Mouse (Mus musculus) neural tube, embryonic 13.5 days (tissue): ENCODE measurements around the gene Macrod2. TPM values are rescaled to one million over a fixed set of nuclear protein-coding genes. Genes with fewer than 3 reads are reported as not detected.

Experiments used
- ATAC-seq: fragments of 200-750 bp; cut with Nextera tagmentation; 2 replicates; pipeline ENCODE4 v1.8.0; 2017; ENCODE audit warnings: low read depth, mild to moderate bottlenecking, moderate TSS enrichment, moderate library complexity
- H3K27ac ChIP-seq: fragments of 300-500 bp; sonication (generic); replicated peaks from 2 replicates; pipeline ENCODE4 v1.5.1; 2015; ENCODE audit warnings: moderate library complexity, mild to moderate bottlenecking, inconsistent platforms
- H3K27me3 ChIP-seq: fragments of 300-500 bp; sonication (generic); 2 replicates; pipeline ENCODE4 v1.6.1; 2015; ENCODE audit warnings: mild to moderate bottlenecking, inconsistent platforms
- H3K36me3 ChIP-seq: fragments of 300-500 bp; sonication (generic); 2 replicates; pipeline ENCODE4 v1.6.1; 2015; ENCODE audit warnings: mild to moderate bottlenecking, inconsistent platforms
- H3K4me1 ChIP-seq: fragments of 300-500 bp; sonication (generic); replicated peaks from 2 replicates; pipeline ENCODE4 v1.6.1; 2015; ENCODE audit warnings: inconsistent platforms
- H3K4me2 ChIP-seq: fragments of 300-500 bp; sonication (generic); 2 replicates; pipeline ENCODE4 v1.6.1; 2015; ENCODE audit warnings: inconsistent platforms, mild to moderate bottlenecking, moderate library complexity
- H3K4me3 ChIP-seq: fragments of 300-500 bp; sonication (generic); 2 replicates; pipeline ENCODE4 v1.5.1; 2015; ENCODE audit warnings: mild to moderate bottlenecking, inconsistent platforms
- H3K9ac ChIP-seq: fragments of 300-500 bp; sonication (generic); 2 replicates; pipeline ENCODE4 v1.6.1; 2015; ENCODE audit warnings: moderate library complexity, mild to moderate bottlenecking, inconsistent platforms
- H3K9me3 ChIP-seq: fragments of 300-500 bp; sonication (generic); 2 replicates; pipeline ENCODE4 v1.6.1; 2016; ENCODE audit warnings: inconsistent platforms
- WGBS: fragments of 180-500 bp; shearing (Covaris S2); methylation state at CpG from one replicate; pipeline ENCODE4 v1.1.7; 2015; 5-methylcytosine and 5-hydroxymethylcytosine counted together
- polyA plus RNA-seq: library from polyadenylated mRNA; unstranded; fragments of >200 nt; fragmentation: Nextera tagmentation; extraction: Ambion mirVana; gene quantifications from 2 replicates; pipeline ENCODE4 v1.2.1, GENCODE M21; 2015

Gene Macrod2
- polyA plus RNA-seq, 1 experiment from 2014 or later, result 78.9 TPM

GRCm38 (mm10) chr2:141522081-141522480, 1127.0 kb downstream of the Macrod2 start:
- Histone ChIP-seq H3K27me3 (no peaks in the 10 kb centered on the region), H3K27ac (no peak overlapping the region), H3K36me3 (no peaks in the 10 kb centered on the region), H3K9ac (no peak overlapping the region), H3K4me3 (no peak overlapping the region), H3K9me3 (no peaks in the 10 kb centered on the region), H3K4me1 (no peaks in the 10 kb centered on the region), H3K4me2 (no peak overlapping the region)
- 70% methylated on average over 4 of the region's 4 CpGs for WGBS
- ATAC-seq, result no peak

GRCm38 (mm10) chr2:141545877-141546276, 1150.8 kb downstream of the Macrod2 start:
- Histone ChIP-seq H3K27ac (no peak overlapping the region), H3K36me3 (no peaks in the 10 kb centered on the region), H3K9me3 (no peaks in the 10 kb centered on the region), H3K9ac (no peak overlapping the region), H3K27me3 (no peaks in the 10 kb centered on the region), H3K4me1 (no peaks in the 10 kb centered on the region), H3K4me2 (no peak overlapping the region), H3K4me3 (no peak overlapping the region)
- ATAC-seq, result no peak

- Histone ChIP-seq H3K27ac (no peak overlapping the region), H3K9ac (no peak overlapping the region), H3K36me3 (no peaks in the 10 kb centered on the region), H3K4me2 (no peak overlapping the region), H3K27me3 (no peaks in the 10 kb centered on the region), H3K4me1 (no peaks in the 10 kb centered on the region), H3K9me3 (no peaks in the 10 kb centered on the region), H3K4me3 (no peak overlapping the region)
- WGBS, result 93% methylated on average over 1 of the region's 1 CpGs
- no peak for ATAC-seq
Observed at GRCm38 (mm10) chr2:141551701-141552100, 1156.6 kb downstream of the Macrod2 start.

GRCm38 (mm10) chr2:141556747-141557146, 1161.6 kb downstream of the Macrod2 start:
- Histone ChIP-seq H3K36me3 (no peaks in the 10 kb centered on the region), H3K4me3 (no peak overlapping the region), H3K4me2 (no peak overlapping the region), H3K9ac (no peak overlapping the region), H3K27me3 (no peaks in the 10 kb centered on the region), H3K9me3 (no peaks in the 10 kb centered on the region), H3K4me1 (no peaks in the 10 kb centered on the region), H3K27ac (no peak overlapping the region)
- WGBS, result 33% methylated on average over 2 of the region's 2 CpGs
- no peak for ATAC-seq

- Histone ChIP-seq H3K4me1 (no peaks in the 10 kb centered on the region), H3K36me3 (no peaks in the 10 kb centered on the region), H3K27me3 (no peaks in the 10 kb centered on the region), H3K4me2 (no peak overlapping the region), H3K27ac (no peak overlapping the region), H3K9me3 (no peaks in the 10 kb centered on the region), H3K9ac (no peak overlapping the region), H3K4me3 (no peak overlapping the region)
- no peak for ATAC-seq
- WGBS, result 90% methylated on average over 1 of the region's 1 CpGs
Observed at GRCm38 (mm10) chr2:141558242-141558827, 1163.2 kb downstream of the Macrod2 start.

- no peaks in the 10 kb centered on the region for H3K9me3 ChIP-seq
- 69% methylated on average over 3 of the region's 3 CpGs for WGBS
- H3K4me2 ChIP-seq, result no peak overlapping the region
- no peaks in the 10 kb centered on the region for H3K4me1 ChIP-seq
- no peak overlapping the region for H3K4me3 ChIP-seq
- H3K27ac ChIP-seq, result no peak overlapping the region
- H3K9ac ChIP-seq, result no peak overlapping the region
- no peaks in the 10 kb centered on the region for H3K27me3 ChIP-seq
- ATAC-seq, result no peak
- no peaks in the 10 kb centered on the region for H3K36me3 ChIP-seq
Observed at GRCm38 (mm10) chr2:141565986-141566385, 1170.9 kb downstream of the Macrod2 start.

- H3K36me3 ChIP-seq, result no peaks in the 10 kb centered on the region
- ATAC-seq, result peak; percentile 74; the same call in 1 of the 2 replicates
- H3K27me3 ChIP-seq, result no peaks in the 10 kb centered on the region
- H3K4me3 ChIP-seq, result no peak overlapping the region
- WGBS, result 10% methylated on average over 3 of the region's 3 CpGs
- no peaks in the 10 kb centered on the region for H3K9me3 ChIP-seq
- H3K9ac ChIP-seq, result no peak overlapping the region
- no peak overlapping the region for H3K27ac ChIP-seq
- H3K4me1 ChIP-seq, result peaks cover 3% of the 10 kb centered on the region; the same call in 1 of the 2 replicates
- H3K4me2 ChIP-seq, result no peak overlapping the region
Observed at GRCm38 (mm10) chr2:141571360-141571759, 1176.3 kb downstream of the Macrod2 start.

- no peak for ATAC-seq
- Histone ChIP-seq H3K9ac (no peak overlapping the region), H3K9me3 (no peaks in the 10 kb centered on the region), H3K36me3 (no peaks in the 10 kb centered on the region), H3K4me2 (no peak overlapping the region), H3K4me1 (peaks cover 11% of the 10 kb centered on the region), H3K27ac (no peak overlapping the region), H3K4me3 (no peak overlapping the region), H3K27me3 (no peaks in the 10 kb centered on the region)
Observed at GRCm38 (mm10) chr2:141578206-141578605, 1183.1 kb downstream of the Macrod2 start.

- Histone ChIP-seq H3K27me3 (no peaks in the 10 kb centered on the region), H3K4me2 (no peak overlapping the region), H3K27ac (no peak overlapping the region), H3K9me3 (no peaks in the 10 kb centered on the region), H3K36me3 (no peaks in the 10 kb centered on the region), H3K9ac (no peak overlapping the region), H3K4me3 (no peak overlapping the region), H3K4me1 (peaks cover 11% of the 10 kb centered on the region)
- ATAC-seq, result no peak
- WGBS, result 73% methylated on average over 3 of the region's 3 CpGs
Observed at GRCm38 (mm10) chr2:141582431-141582830, 1187.3 kb downstream of the Macrod2 start.

- Histone ChIP-seq H3K27ac (no peak overlapping the region), H3K9me3 (no peaks in the 10 kb centered on the region), H3K27me3 (no peaks in the 10 kb centered on the region), H3K4me3 (no peak overlapping the region), H3K4me2 (no peak overlapping the region), H3K36me3 (no peaks in the 10 kb centered on the region), H3K4me1 (peaks cover 11% of the 10 kb centered on the region), H3K9ac (no peak overlapping the region)
- WGBS, result 14% methylated on average over 4 of the region's 4 CpGs
- peak; percentile 63; the same call in 1 of the 2 replicates for ATAC-seq
Observed at GRCm38 (mm10) chr2:141582933-141583332, 1187.8 kb downstream of the Macrod2 start.

GRCm38 (mm10) chr2:141587290-141587689, 1192.2 kb downstream of the Macrod2 start:
- Histone ChIP-seq H3K36me3 (no peaks in the 10 kb centered on the region), H3K4me3 (no peak overlapping the region), H3K4me1 (peaks cover 9% of the 10 kb centered on the region), H3K9me3 (no peaks in the 10 kb centered on the region), H3K27me3 (no peaks in the 10 kb centered on the region), H3K9ac (no peak overlapping the region), H3K27ac (no peak overlapping the region), H3K4me2 (no peak overlapping the region)
- WGBS, result 88% methylated on average over 2 of the region's 2 CpGs
- ATAC-seq, result no peak

- no peak overlapping the region for H3K27ac ChIP-seq
Observed at GRCm38 (mm10) chr2:141591326-141591725, 1196.2 kb downstream of the Macrod2 start.

GRCm38 (mm10) chr2:141594811-141595210, 1199.7 kb downstream of the Macrod2 start:
- Histone ChIP-seq H3K27ac (no peak overlapping the region), H3K9me3 (no peaks in the 10 kb centered on the region), H3K27me3 (no peaks in the 10 kb centered on the region), H3K9ac (no peak overlapping the region), H3K4me2 (no peak overlapping the region), H3K36me3 (no peaks in the 10 kb centered on the region), H3K4me1 (no peaks in the 10 kb centered on the region), H3K4me3 (no peak overlapping the region)
- 50% methylated on average over 4 of the region's 4 CpGs for WGBS
- no peak for ATAC-seq

More at GRCm38 (mm10) chr2:141591326-141591725, 1196.2 kb downstream of the Macrod2 start:
- ATAC-seq, result no peak
- Histone ChIP-seq H3K4me2 (no peak overlapping the region), H3K4me1 (no peaks in the 10 kb centered on the region), H3K36me3 (no peaks in the 10 kb centered on the region), H3K9me3 (no peaks in the 10 kb centered on the region), H3K27me3 (no peaks in the 10 kb centered on the region), H3K4me3 (no peak overlapping the region), H3K9ac (no peak overlapping the region)
- 82% methylated on average over 4 of the region's 4 CpGs for WGBS
